Mouse (Mus musculus) CH12.LX (cell line): ENCODE results near the gene Pck1. TPM values are rescaled to one million over a fixed set of nuclear protein-coding genes. Genes with fewer than 3 reads are reported as not detected.

Source experiments
- DNase-seq: peaks from one replicate; pipeline ENCODE4 v3.0.0-alpha.2; 2013; ENCODE audit errors: extremely low read depth
- H3K27ac ChIP-seq: 2 replicates; pipeline ENCODE4 v1.5.1; 2012; ENCODE audit warnings: low read depth, mild to moderate bottlenecking, control low read depth, moderate library complexity; ENCODE audit not compliant: insufficient read depth
- H3K27me3 ChIP-seq: replicated peaks from 2 replicates; pipeline ENCODE3; 2012; ENCODE audit warnings: inconsistent platforms
- H3K36me3 ChIP-seq, 2 experiments: replicated peaks in 1 of 2; 2 replicates each; pipeline versions ENCODE3 to v1.6.1; 2012; ENCODE audit warnings: inconsistent platforms in 1 of 2, low read length in 1 of 2, mild to moderate bottlenecking in 1 of 2, mixed read lengths in 1 of 2, moderate library complexity in 1 of 2; ENCODE audit not compliant: control insufficient read depth in 1 of 2, insufficient read depth in 1 of 2
- H3K4me1 ChIP-seq, 2 experiments: 2 replicates each; pipeline ENCODE4 v1.6.1; 2012; ENCODE audit warnings: inconsistent platforms in 1 of 2, moderate library complexity in 1 of 2; ENCODE audit not compliant: insufficient read depth in 2 of 2, control insufficient read depth in 1 of 2
- H3K4me2 ChIP-seq: 2 replicates; pipeline ENCODE4 v1.6.1; 2012; ENCODE audit warnings: low read depth, mild to moderate bottlenecking, control low read depth; ENCODE audit not compliant: poor library complexity, insufficient read depth, severe bottlenecking
- H3K4me3 ChIP-seq, 3 experiments: fragments of 150-350 bp in 1 of 3; sonication (generic) in 1 of 3; replicated peaks in 1 of 3; 2 replicates each; pipeline versions ENCODE3 to v1.5.1; 2011 to 2012; ENCODE audit warnings: low read depth in 2 of 3, low read length in 2 of 3, mild to moderate bottlenecking in 2 of 3, moderate library complexity in 2 of 3, control low read depth in 1 of 3, improper control_type of control experiment in 1 of 3, inconsistent platforms in 1 of 3, mixed read lengths in 1 of 3; ENCODE audit not compliant: poor library complexity in 1 of 3
- H3K79me2 ChIP-seq: replicated peaks from 2 replicates; pipeline ENCODE4 v1.6.1; 2012; ENCODE audit warnings: mild to moderate bottlenecking, moderate library complexity; ENCODE audit not compliant: control insufficient read depth, poor library complexity, insufficient read depth, severe bottlenecking; ENCODE audit errors: extremely low read depth
- H3K9ac ChIP-seq: 2 replicates; pipeline ENCODE4 v1.6.1; 2012; ENCODE audit warnings: low read depth, mild to moderate bottlenecking, control low read depth, moderate library complexity; ENCODE audit not compliant: insufficient read depth
- H3K9me3 ChIP-seq: replicated peaks from 2 replicates; pipeline ENCODE3; 2012; ENCODE audit warnings: low read length, inconsistent platforms, mixed read lengths
- BHLHE40 ChIP-seq: IDR thresholded peaks from 2 replicates; pipeline ENCODE4 v1.6.1; 2011; ENCODE audit warnings: mild to moderate bottlenecking, low read depth, low read length, improper control_type of control experiment
- CHD1 ChIP-seq: IDR thresholded peaks from 2 replicates; pipeline ENCODE4 v1.6.1; 2012; ENCODE audit warnings: low read depth, low read length, improper control_type of control experiment, inconsistent platforms
- E2F4 ChIP-seq: IDR thresholded peaks from 2 replicates; pipeline ENCODE4 v1.6.1; 2011; ENCODE audit warnings: low read depth, low read length, improper control_type of control experiment; ENCODE audit not compliant: insufficient replicate concordance
- ELF1 ChIP-seq: IDR thresholded peaks from 2 replicates; pipeline ENCODE4 v1.6.1; 2014; ENCODE audit warnings: low read depth, mild to moderate bottlenecking, inconsistent platforms, low read length, improper control_type of control experiment
- ETS1 ChIP-seq: conservative IDR thresholded peaks from 2 replicates; pipeline ENCODE4 v1.6.1; 2012; ENCODE audit warnings: low read depth, mild to moderate bottlenecking, inconsistent platforms, low read length, improper control_type of control experiment, moderate library complexity
- HCFC1 ChIP-seq: IDR thresholded peaks from 2 replicates; pipeline ENCODE4 v1.6.1; 2012; ENCODE audit warnings: low read depth, mild to moderate bottlenecking, inconsistent platforms, low read length, improper control_type of control experiment
- IRF4 ChIP-seq: IDR thresholded peaks from 2 replicates; pipeline ENCODE4 v1.6.1; 2014; ENCODE audit warnings: low read depth, mild to moderate bottlenecking, inconsistent platforms, low read length, improper control_type of control experiment
- MAX ChIP-seq: IDR thresholded peaks from 2 replicates; pipeline ENCODE4 v1.6.1; 2011; ENCODE audit warnings: low read length, improper control_type of control experiment
- MAZ ChIP-seq: IDR thresholded peaks from 2 replicates; pipeline ENCODE4 v1.6.1; 2012; ENCODE audit warnings: low read depth, mild to moderate bottlenecking, inconsistent platforms, low read length, improper control_type of control experiment, moderate library complexity
- MEF2A ChIP-seq: IDR thresholded peaks from 2 replicates; pipeline ENCODE4 v1.6.1; 2014; ENCODE audit warnings: low read depth, mild to moderate bottlenecking, inconsistent platforms, low read length, improper control_type of control experiment, borderline replicate concordance
- MXI1 ChIP-seq: IDR thresholded peaks from 2 replicates; pipeline ENCODE4 v1.6.1; 2011; ENCODE audit warnings: mild to moderate bottlenecking, low read depth, low read length, improper control_type of control experiment
- NELFE ChIP-seq: IDR thresholded peaks from 2 replicates; pipeline ENCODE4 v1.6.1; 2011; ENCODE audit warnings: low read depth, low read length, improper control_type of control experiment
- POLR2A ChIP-seq: IDR thresholded peaks from 2 replicates; pipeline ENCODE4 v1.6.1; 2011; ENCODE audit warnings: low read depth, mild to moderate bottlenecking, improper control_type of control experiment, low read length
- POLR2AphosphoS2 ChIP-seq: IDR thresholded peaks from 2 replicates; pipeline ENCODE4 v1.6.1; 2011; ENCODE audit warnings: low read depth, low read length, improper control_type of control experiment
- RAD21 ChIP-seq: IDR thresholded peaks from 2 replicates; pipeline ENCODE4 v1.6.1; 2011; ENCODE audit warnings: low read depth, mild to moderate bottlenecking, low read length, improper control_type of control experiment, moderate library complexity
- RCOR1 ChIP-seq: conservative IDR thresholded peaks from 2 replicates; pipeline ENCODE4 v1.6.1; 2012; ENCODE audit warnings: low read depth, mild to moderate bottlenecking, inconsistent platforms, low read length, improper control_type of control experiment
- SIN3A ChIP-seq: IDR thresholded peaks from 2 replicates; pipeline ENCODE4 v1.6.1; 2012; ENCODE audit warnings: low read length, improper control_type of control experiment, inconsistent platforms
- SMC3 ChIP-seq: IDR thresholded peaks from 2 replicates; pipeline ENCODE4 v1.6.1; 2011; ENCODE audit warnings: low read depth, low read length, improper control_type of control experiment
- USF1 ChIP-seq: IDR thresholded peaks from 2 replicates; pipeline ENCODE4 v1.6.1; 2014; ENCODE audit warnings: low read depth, mild to moderate bottlenecking, inconsistent platforms, low read length, improper control_type of control experiment
- ZKSCAN1 ChIP-seq: IDR thresholded peaks from 2 replicates; pipeline ENCODE4 v1.6.1; 2012; ENCODE audit warnings: low read depth, inconsistent platforms, low read length, improper control_type of control experiment, borderline replicate concordance
- ZMIZ1 ChIP-seq: IDR thresholded peaks from 2 replicates; pipeline ENCODE4 v1.6.1; 2012; ENCODE audit warnings: low read depth, mild to moderate bottlenecking, inconsistent platforms, low read length, improper control_type of control experiment
- ZNF384 ChIP-seq: IDR thresholded peaks from 2 replicates; pipeline ENCODE4 v1.6.1; 2012; ENCODE audit warnings: low read depth, low read length, improper control_type of control experiment, inconsistent platforms
- dilution Hi-C: fragments of 300-500 bp; cut with MboI; formaldehyde crosslinking; loops from 2 replicates; pipeline ENCODE4 v1.14.3; 2020; ENCODE audit warnings: low sequenced_read_pairs; ENCODE audit not compliant: extremely low pct_unique_long_range_greater_than_20kb, extremely low pct_ligation_motif_present
- in situ Hi-C: fragments of 300-500 bp; cut with MboI; formaldehyde crosslinking; loops from 3 replicates; pipeline ENCODE4 v1.14.3; 2019; ENCODE audit warnings: low sequenced_read_pairs, low pct_ligation_motif_present, low pct_unique_long_range_greater_than_20kb, mixed read lengths
- polyA plus RNA-seq: library from polyadenylated mRNA; unstranded; fragments of >175 nt; gene quantifications from 2 replicates; pipeline ENCODE4 v1.2.1, GENCODE M21; 2012; ENCODE audit warnings: low read depth; ENCODE audit not compliant: insufficient read length
- total RNA-seq, 2 experiments: library from RNA; depleted of rRNA; stranded (reverse); fragments of 300-350 nt in 1 of 2; fragments of >200 nt in 1 of 2; gene quantifications; 2 replicates each; pipeline ENCODE4 v1.2.3; 2012 to 2014

Pck1 gene
- total and polyA plus RNA-seq, 3 experiments = 0.08 to 0.13 (median 0.11) TPM

DNA sequence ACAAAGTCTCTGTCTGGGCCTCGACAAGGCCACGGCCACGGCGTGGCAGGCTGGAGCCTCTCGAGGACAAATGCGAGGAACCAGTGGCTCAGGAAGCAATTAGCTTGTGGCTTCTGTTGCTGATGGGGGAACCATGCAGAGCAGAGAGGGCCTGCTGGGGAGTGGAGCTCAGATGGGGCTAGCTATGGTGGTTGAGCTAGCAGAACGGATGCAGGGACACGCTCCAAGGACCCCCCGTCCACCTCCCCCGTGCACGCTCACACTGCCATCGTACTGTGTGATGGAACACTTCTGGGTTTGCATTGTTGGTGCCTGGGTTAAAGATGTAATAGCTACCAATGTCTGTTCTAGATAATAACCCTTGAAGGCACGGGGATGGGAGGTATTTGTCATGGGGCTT lies 20.6 kb upstream of the Pck1 start:
- in situ Hi-C loops = no loop called here

DNA sequence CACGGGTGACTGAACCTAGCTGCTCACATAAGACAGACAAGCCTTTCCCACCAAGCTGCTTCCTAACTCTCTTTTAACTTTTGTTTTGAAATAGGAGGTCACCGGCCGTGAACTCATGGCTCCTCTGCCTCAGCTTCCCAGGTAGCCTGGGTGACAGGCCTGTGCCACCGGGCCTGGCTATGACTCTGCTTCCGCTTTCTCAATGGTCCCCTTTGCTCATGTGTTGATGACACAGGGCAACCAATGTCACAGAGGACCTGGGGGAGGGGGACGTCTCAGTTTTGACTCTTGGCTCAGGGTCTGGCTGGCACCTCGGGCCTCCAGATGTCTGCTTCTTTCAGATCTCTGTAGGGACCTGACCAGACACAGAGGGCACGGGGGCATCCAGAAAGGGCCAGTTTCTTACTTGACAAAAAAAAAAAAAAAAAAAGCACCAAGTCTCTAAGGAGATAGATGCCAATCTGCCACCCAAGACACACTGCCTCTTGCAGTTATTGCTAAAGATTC lies 20.0 kb upstream of the Pck1 start:
- no peak for DNase-seq
- Histone ChIP-seq H3K27me3 (peaks cover 71% of the 10 kb centered on the region), H3K79me2 (no peaks in the 10 kb centered on the region), H3K4me1 (peaks cover 0 to 6% of the 10 kb centered on the region in 2 experiments; a peak in 1 of 4 replicates), H3K4me3 (no peak overlapping the region), H3K36me3 (no peaks in the 10 kb centered on the region), H3K4me2 (no peak overlapping the region), H3K9ac (no peak overlapping the region), H3K27ac (no peak overlapping the region), H3K9me3 (peaks cover 5% of the 10 kb centered on the region)
- in situ Hi-C loops = no loop called here
- TF ChIP-seq BHLHE40 (no peak), ETS1 (no peak), ZKSCAN1 (no peak), POLR2A (no peak), E2F4 (no peak), CHD1 (no peak), SMC3 (no peak), MXI1 (no peak), MAX (no peak), HCFC1 (no peak), USF1 (no peak), RCOR1 (no peak), ZNF384 (no peak), MEF2A (no peak), SIN3A (no peak), ELF1 (no peak), MAZ (no peak), IRF4 (no peak)
- dilution Hi-C loops = no loop called here

More for the DNA sequence above, 20.6 kb upstream of the Pck1 start:
- Histone ChIP-seq H3K9ac (no peak overlapping the region), H3K79me2 (no peaks in the 10 kb centered on the region), H3K36me3 (no peaks in the 10 kb centered on the region), H3K27ac (no peak overlapping the region), H3K4me2 (no peak overlapping the region), H3K27me3 (peaks cover 66% of the 10 kb centered on the region), H3K9me3 (peaks cover 7% of the 10 kb centered on the region), H3K4me1 (peaks cover 0 to 6% of the 10 kb centered on the region in 2 experiments; a peak in 1 of 4 replicates), H3K4me3 (no peak overlapping the region)
- dilution Hi-C loops = no loop called here
- no peak for DNase-seq
- TF ChIP-seq SIN3A = no peak
- no peak for TF ChIP-seq SMC3
- no peak for TF ChIP-seq POLR2AphosphoS2
- TF ChIP-seq ZMIZ1 = no peak
- TF ChIP-seq MXI1 = no peak
- no peak for TF ChIP-seq NELFE
- no peak for TF ChIP-seq RAD21
